Mouse (Mus musculus) liver, adult 2 months (tissue): ENCODE results near the gene Crnkl1.

Experiments used
- CTCF ChIP-seq: fragments of 200-500 bp; IDR thresholded peaks from 2 replicates; pipeline ENCODE4 v1.5.1; 2011; ENCODE audit warnings: low read depth, low read length, control low read depth
- POLR2A ChIP-seq: fragments of 200-500 bp; IDR thresholded peaks from 2 replicates; pipeline ENCODE4 v1.6.1; 2011; ENCODE audit warnings: low read length, control low read depth; ENCODE audit not compliant: insufficient read depth; ENCODE audit errors: extremely low read depth

- peak; percentile 16; the same call in 1 of the 2 replicates for TF ChIP-seq CTCF
- TF ChIP-seq POLR2A, result no peak
These were observed 22.6 kb upstream of the Crnkl1 start for GRCm38 (mm10) chr2:145957450-145957849.
